Mouse (Mus musculus) NIH3T3 (cell line): ENCODE data around the gene Fry.
"Not testable (repeated sequence)": the region's sequence is repeated elsewhere in the genome, so short reads cannot be mapped to it uniquely, and the experiment has no call there.

Source experiments
- DNase-seq: peaks from one replicate; pipeline ENCODE4 v3.0.0-alpha.2; 2012; ENCODE audit warnings: low read depth

The Fry gene

GRCm38 (mm10) chr5:150457165-150457903 lies 338.9 kb downstream of the Fry start:
- DNase-seq: no peak

DNA sequence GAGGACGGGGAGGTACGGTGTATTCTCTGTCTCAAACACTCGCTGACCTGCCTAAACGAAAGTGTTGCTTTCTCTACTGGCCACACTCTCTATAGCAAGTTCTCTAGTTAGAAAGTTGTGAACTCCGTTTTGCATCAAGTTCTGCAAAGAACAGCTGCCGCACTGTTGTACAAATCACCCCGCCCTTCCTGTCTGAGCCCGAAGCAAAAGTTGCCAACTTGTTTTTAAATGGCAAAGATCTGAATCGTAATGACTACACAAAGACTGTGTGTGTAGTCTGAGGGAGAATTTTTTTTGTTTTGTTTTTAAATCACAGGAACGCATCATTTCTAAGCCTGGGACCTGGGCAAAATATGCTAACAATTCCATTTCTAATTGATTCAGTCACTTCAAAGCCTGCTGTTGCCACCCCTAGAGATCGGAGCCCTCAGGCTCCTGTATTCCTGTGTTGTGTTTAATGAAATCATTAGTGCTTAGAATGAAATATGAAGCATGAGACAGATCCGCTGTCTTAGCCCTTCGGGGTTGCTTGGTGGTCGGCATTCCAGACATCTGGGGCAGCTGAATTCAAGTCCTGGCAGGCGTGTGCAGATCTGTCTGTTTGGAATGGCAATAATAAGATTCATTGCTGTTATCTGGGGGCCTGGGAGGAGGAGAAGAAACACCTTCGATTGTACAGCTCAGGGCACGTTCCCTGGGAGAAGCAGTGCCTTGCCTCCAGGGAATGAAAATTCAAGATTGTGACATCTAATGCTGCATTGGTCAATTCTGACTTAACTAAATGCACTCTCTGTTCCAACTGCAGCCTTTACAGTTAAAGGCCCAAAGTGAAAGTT lies 339.7 kb downstream of the Fry start:
- DNase-seq: peak; percentile 25

DNA sequence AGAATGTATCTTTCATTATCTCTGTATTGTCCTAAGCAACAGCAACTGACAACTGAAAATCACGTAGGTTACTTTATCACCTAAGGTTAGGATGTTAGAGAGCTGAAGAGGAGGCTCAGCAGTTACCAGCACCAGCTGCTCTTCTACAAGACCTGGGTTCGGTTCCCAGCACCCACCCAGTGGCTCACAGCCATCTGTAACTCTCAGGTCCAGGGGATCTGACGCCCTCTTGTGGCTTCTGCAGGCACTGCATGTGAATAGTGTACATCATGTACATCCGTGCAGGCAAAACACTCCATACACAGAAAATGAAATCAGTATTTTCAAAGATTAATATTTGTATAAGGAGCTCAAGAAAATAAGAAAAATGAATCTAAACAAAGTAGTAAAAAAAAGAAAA lies 341.4 kb downstream of the Fry start:
- no peak for DNase-seq

DNA sequence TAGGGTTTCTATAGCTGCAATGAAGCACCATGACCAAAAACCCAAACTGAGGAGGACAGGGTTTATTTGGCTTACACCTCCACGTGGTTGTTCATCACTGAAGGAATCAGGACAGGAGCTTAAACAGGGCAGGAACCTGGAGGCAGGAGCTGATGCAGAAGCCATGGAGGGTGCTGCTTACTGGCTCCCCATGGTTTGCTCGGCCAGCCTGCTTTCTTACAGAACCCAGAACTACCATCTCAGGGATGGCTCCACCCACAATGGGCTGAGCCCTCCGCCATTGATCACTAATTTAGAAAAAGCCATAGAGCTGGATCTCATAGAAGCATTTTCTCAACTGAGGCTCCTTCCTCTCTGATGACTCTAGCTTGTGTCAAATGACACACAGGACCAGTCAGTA lies 346.3 kb downstream of the Fry start:
- DNase-seq: no peak

DNA sequence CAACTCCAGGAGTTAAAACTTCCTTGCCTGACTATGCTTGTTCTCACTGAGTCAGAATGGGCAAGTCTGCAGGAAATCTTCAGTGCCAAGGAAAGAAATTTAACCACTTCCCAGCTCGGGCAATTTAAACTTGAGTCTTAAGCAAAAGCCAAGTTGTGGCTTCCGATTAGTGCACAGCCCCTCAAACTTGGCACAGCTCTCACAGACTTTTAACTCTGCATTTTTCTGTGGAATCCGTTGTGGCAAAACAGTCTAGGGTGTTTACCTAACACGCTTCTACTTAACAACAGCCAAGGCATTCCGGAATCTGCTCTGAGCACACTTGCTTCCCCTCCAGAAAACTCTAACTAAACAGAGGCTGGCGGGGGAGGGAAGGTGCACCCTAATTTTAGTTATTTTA lies 346.8 kb downstream of the Fry start:
- DNase-seq: peak; percentile 36

GRCm38 (mm10) chr5:150466132-150466531 lies 347.7 kb downstream of the Fry start:
- DNase-seq: peak; percentile 94

DNA sequence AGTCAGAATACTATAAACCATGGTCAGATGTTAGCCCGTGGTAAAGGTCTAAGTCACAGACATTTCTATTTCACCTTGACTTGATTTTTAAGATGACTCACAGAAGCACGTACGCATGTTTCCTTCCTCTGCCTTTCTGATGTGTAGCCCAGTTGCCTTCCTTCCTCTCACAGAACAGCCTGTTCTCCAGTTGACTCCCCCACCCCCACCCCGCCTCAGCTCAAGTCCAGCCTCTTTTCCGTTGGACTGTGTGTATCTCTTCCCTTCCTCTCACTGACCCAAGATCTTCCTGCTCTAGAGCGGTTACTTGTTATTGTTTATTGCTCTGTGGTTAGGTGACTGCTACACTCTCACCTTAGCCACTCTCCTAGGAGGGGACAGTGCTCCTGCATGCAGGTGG lies 350.0 kb downstream of the Fry start:
- no peak for DNase-seq

DNA sequence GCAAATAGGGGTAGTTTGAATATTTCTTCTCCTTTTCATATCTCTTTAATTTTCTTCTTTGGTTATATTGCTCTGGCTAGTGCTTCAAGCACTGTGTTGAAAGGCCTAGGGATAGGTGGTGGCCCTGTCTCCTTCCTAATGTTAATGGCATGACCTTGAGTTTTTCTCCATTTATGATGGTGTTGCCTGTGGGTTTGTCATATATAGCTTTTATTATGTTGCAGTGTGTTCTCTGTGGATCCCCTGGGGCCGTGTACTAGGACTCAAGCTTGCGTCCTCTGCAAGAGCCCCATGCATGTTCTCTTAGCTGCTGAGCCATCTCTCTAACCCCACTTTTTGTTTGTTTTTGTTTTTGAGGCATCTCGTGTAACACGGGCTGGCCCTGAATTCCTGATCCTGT lies 358.9 kb downstream of the Fry start:
- DNase-seq: no peak

GRCm38 (mm10) chr5:150478612-150479011 lies 360.2 kb downstream of the Fry start:
- no peak for DNase-seq

GRCm38 (mm10) chr5:150485198-150485597 lies 366.8 kb downstream of the Fry start:
- DNase-seq: peak; percentile 78

DNA sequence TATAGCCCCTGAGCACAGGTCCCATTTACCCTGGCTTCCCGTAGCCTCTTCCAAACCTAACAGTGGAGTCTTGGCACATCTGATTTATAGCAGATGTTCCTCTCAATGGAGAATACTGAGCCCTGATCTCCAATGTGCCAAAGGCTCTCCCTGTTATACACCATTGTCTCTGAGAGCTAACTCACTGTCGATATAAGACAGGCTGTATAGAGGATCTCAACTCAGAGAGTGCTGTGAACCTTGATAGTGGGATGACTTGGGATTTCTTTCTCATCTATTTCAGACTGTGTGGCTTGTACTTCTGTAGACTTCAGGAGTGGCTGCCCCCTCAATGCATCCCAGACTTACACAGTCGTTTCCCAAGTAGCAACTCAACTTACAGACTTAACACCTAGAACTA lies 371.8 kb downstream of the Fry start:
- DNase-seq: no peak

DNA sequence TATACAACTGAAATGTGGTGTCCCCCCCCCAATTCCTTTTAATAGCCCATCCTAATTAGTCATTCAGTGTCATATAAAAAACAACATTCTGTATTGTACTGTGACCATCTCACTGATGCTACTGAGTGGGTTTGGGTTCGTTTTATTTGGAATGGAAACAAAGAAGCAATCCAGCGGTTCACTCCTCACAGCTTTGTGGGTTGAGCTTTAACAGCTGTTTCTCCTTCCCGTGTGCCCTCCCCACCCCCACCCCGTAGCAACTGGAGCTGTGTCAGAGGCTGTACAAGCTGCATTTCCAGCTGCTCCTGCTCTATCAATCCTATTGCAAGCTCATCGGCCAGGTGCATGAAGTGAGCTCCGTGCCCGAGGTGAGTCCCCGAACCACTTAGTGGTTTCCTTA lies 372.4 kb downstream of the Fry start:
- DNase-seq: peak; percentile 11

DNA sequence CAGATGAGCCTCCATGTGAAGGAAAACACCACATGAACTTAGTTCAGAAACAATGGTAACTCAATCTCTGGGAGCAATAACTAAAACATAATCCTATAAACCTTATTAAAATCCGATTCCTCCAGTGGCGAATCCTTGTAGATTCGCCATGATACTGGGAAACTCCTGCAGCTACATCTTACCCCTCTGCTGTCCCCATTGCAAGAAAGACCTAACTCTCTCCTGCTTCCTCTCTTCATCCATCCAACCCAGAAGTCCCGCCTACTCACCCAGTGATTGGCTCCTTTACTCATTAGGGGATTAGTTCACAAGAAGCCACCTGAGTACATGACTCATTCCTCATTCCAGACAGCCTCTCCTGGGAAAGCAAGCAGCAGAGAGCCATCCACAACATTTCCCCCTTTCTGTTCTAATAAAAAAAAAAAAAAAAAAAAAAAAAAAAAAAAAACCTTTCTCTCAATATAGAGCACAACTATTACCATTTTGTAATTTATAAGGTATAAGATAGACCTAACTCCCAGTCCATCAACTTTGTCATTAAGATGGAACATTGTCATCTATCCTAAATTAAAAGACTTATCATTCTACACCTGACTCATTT lies 373.2 kb downstream of the Fry start:
- DNase-seq: not testable (repeated sequence)

DNA sequence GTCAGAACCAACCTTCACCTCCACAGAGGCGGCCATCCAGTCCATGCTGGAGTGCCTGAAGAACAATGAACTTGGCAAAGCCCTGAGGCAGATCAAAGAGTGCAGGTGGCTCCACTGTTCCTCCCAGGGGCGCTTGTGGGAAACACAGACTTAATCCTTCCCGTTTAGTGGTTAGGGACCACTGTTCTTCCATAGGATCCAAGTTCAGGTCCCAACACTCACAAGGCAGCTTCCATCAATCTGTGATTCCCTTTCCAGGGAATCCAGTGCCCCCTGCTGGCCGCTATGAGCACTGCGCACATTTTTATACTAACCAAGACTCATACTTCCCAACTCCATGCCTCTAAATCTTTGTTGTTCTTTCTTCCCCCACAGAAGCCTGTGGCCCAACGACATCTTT lies 377.3 kb downstream of the Fry start:
- DNase-seq: peak; percentile 61

DNA sequence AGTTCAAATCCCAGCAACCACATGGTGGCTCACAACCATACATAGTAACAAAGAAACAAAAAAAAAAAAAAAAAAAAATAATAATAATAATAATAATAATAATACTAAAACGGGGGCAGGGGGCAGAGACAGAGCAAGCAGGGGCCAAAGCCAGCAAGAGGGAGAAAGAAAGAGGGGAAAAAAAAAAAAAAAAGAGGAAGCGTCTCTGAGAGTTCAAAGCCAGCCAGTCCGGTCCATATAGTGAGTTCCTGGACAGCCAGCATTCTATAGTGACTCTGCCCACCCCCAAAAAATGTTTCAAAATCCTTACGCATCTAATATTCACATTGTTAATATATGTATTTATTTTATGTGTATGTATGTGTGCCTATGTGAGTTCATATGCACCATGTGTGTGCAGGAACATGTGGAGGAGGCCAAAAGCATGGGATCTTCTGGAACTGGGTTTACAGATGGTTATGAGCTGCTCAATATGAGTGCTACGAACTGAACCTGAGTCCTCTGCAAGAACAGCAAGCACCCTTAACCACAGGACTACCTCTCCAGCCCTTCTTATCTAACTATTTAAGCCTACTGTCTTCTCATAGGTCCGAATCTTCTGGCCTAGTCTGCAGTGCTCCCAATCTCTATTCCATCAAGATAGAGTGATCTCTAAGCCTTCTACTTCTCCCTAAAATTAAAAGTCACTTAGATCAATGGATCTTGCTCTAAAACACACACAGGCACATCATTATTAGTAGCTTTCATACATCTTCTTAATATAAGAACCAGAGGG lies 392.2 kb downstream of the Fry start:
- no peak for DNase-seq

GRCm38 (mm10) chr5:150513264-150513663 lies 394.8 kb downstream of the Fry start:
- DNase-seq: no peak

GRCm38 (mm10) chr5:150514027-150514426 lies 395.6 kb downstream of the Fry start:
- no peak for DNase-seq

- DNase-seq: no peak
Measured at GRCm38 (mm10) chr5:150518064-150518463, 399.6 kb downstream of the Fry start, which contains the start of gene Zar1l. TSS of gene Zar1l (minus strand) at chr5:150518164.

GRCm38 (mm10) chr5:150519551-150519950 lies 401.1 kb downstream of the Fry start:
- peak; percentile 76 for DNase-seq

DNA sequence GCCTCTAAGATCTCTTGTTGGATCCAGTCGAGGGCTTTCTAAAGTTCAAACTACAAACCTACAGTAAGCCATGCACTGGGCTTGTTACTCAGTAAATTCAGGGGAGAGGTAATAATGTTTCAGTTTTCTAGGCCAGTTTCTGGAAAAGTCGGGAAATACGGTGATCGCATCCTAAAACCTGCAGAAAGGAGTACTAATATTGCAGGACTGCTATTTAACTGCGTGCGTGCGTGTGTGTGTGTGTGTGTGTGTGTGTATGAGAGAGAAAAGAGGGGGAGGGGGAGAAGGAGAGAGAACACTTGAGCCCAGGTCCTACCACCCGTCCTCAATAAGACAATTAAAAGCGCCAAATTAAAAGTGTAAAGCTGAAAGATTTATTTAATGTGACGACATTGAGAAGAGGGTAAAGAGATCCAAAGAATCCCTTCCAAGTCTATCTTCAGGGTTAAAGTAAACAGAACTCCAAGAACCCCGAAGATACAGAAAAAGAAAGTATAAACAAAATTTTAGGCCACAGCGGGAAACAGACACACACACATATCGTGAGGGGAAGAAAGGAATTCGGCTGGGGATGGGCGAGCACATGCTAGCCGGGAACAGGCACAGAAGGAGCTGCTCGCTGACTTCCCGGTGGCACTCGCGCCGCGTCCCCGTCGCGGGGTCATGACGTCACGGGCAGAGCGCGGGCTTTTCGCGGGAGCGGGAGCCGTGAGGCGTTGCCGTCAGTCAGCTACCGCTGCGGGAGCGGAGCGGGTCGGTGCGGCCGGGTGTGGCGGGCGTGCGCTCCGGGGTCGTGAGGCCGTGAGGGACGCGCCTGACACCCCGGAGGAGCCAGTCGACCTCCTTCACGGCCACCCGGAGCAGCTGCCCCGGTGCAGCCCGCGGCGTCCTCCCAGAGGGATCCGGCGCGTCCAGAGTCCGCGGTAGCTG lies 403.8 kb downstream of the Fry start, which contains the start of gene Brca2:
Brca2 (plus strand) TSS at position 694 of the 930 bp plus-strand sequence.
- DNase-seq: peak; percentile 94

- DNase-seq: no peak
Measured at GRCm38 (mm10) chr5:150522867-150523234, 404.4 kb downstream of the Fry start.
